Mouse (Mus musculus) CD8-positive naive resting alpha-beta T cell, adult 2 months (primary cell): ENCODE results near the gene Sgo1.

Source experiments
- DNase-seq, 2 experiments: peaks; one replicate each; pipeline ENCODE4 v3.0.0; 2022; ENCODE audit warnings: low read depth in 2 of 2, low spot score in 2 of 2

The Sgo1 gene

GRCm38 (mm10) chr17:53654596-53654995, 34.5 kb downstream of the Sgo1 start:
- DNase-seq: no peak

- no peak for DNase-seq
Measured at GRCm38 (mm10) chr17:53650251-53650661, 38.9 kb downstream of the Sgo1 start.

DNA sequence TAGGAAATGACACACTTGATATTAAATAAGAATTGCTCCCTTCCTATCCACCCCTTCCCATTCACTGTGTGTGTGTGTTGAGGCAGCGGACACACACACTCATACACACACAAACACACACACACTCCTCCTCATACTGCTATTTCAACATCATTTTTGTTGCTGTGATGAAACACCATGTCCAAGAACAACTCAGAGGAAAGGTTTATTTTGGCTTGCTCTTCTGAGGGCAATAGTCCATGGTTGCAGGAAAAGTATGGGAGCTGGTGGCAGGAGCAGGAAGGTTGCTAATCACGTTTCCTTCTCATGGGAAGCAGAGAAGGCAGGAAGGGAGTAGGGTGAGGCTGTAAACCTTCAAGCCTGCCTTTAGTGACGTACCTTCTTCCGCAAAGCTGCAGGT, 45.8 kb downstream of the Sgo1 start:
- DNase-seq: no peak

DNA sequence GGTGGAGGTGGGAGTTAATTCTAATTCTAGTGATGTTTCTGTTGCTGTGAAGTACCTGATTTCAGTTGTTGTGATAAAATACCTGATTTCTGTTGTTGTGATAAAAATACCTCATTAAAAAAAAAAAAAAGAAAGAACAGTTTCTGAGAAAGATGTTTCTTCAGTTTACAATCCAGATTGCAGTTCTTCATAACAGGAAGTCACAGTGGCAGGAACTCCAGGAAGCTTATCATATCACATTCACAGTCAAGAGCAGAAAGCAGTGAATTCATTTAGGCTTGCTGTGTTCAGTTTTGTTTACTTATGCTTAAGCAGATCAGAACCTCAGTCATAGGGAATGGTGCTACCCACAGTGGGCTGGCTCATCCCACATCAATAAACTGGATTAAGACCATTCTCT, 57.8 kb downstream of the Sgo1 start:
- DNase-seq: no peak

GRCm38 (mm10) chr17:53628131-53628530, 61.0 kb downstream of the Sgo1 start:
- DNase-seq: no peak

GRCm38 (mm10) chr17:53627497-53627896, 61.6 kb downstream of the Sgo1 start:
- no peak for DNase-seq

DNA sequence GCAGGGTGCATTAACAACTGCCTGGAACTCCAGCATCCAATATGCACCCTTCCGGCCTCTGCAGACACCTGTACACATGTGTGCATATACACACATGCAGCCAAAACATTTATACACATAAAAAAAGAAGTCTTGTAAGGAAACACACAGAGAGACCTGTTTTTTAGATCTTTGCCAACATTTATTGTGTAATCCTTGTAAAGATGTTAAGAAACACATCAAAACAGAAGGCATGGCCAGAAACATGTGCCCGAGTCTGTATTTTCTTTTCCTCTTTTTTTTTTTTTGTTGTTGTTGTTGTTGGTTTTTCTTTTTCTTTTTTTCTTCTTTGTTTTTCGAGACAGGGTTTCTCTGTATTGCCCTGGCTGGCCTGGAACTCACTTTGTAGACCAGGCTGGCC, 63.0 kb downstream of the Sgo1 start:
- DNase-seq: no peak
